Mouse (Mus musculus): ENCODE measurements around the gene Kif18b. TPM values are rescaled to one million over a fixed set of nuclear protein-coding genes. Genes with fewer than 3 reads are reported as not detected.

The Kif18b gene
- polyA plus RNA-seq, 1 experiment from 2014 or later = 10.6 TPM

Other genes with a start within 250 kb of the Kif18b start
- gene Ccdc43, start 227.3 kb downstream of the Kif18b start, polyA plus RNA-seq (2014; fragmentation: Nextera tagmentation; extraction: Ambion mirVana) = 58.4 and 64.1 TPM in 2 replicates
- gene Adam11, start 163.7 kb downstream of the Kif18b start, polyA plus RNA-seq (2014; fragmentation: Nextera tagmentation; extraction: Ambion mirVana) = 14.2 and 15.4 TPM in 2 replicates
- 105 and 106 TPM in 2 replicates for gene Gjc1, start 105.4 kb downstream of the Kif18b start, polyA plus RNA-seq (2014; fragmentation: Nextera tagmentation; extraction: Ambion mirVana)
- gene Higd1b, start 89.3 kb downstream of the Kif18b start, polyA plus RNA-seq (2014; fragmentation: Nextera tagmentation; extraction: Ambion mirVana) = 0.23 TPM in 1 of 2 replicates, not detected in the other
- gene Eftud2, start 44.1 kb downstream of the Kif18b start, polyA plus RNA-seq (2014; fragmentation: Nextera tagmentation; extraction: Ambion mirVana) = 276 and 303 TPM in 2 replicates
- gene Ccdc103, start 43.9 kb downstream of the Kif18b start, polyA plus RNA-seq (2014; fragmentation: Nextera tagmentation; extraction: Ambion mirVana) = 0.99 and 1.4 TPM in 2 replicates
- 0.11 TPM in 1 of 2 replicates, not detected in the other for gene Fam187a, start 40.0 kb downstream of the Kif18b start, polyA plus RNA-seq (2014; fragmentation: Nextera tagmentation; extraction: Ambion mirVana)
- gene Gfap, start 24.2 kb downstream of the Kif18b start, polyA plus RNA-seq (2014; fragmentation: Nextera tagmentation; extraction: Ambion mirVana) = 0.16 and 0.18 TPM in 2 replicates
- gene C1ql1, start 21.6 kb upstream of the Kif18b start, polyA plus RNA-seq (2014; fragmentation: Nextera tagmentation; extraction: Ambion mirVana) = 0.85 and 0.88 TPM in 2 replicates
- gene Nmt1, start 103.1 kb upstream of the Kif18b start, polyA plus RNA-seq (2014; fragmentation: Nextera tagmentation; extraction: Ambion mirVana) = 69.1 and 69.8 TPM in 2 replicates
- gene Dcakd, start 103.2 kb upstream of the Kif18b start, polyA plus RNA-seq (2014; fragmentation: Nextera tagmentation; extraction: Ambion mirVana) = 335 and 349 TPM in 2 replicates
- gene Plcd3, start 176.5 kb upstream of the Kif18b start, polyA plus RNA-seq (2014; fragmentation: Nextera tagmentation; extraction: Ambion mirVana) = 1.2 and 1.8 TPM in 2 replicates
- gene Acbd4, start 176.6 kb upstream of the Kif18b start, polyA plus RNA-seq (2014; fragmentation: Nextera tagmentation; extraction: Ambion mirVana) = 4.8 and 5.2 TPM in 2 replicates
- 5.2 and 5.6 TPM in 2 replicates for gene Hexim1, start 191.1 kb upstream of the Kif18b start, polyA plus RNA-seq (2014; fragmentation: Nextera tagmentation; extraction: Ambion mirVana)
- gene Hexim2, start 207.3 kb upstream of the Kif18b start, polyA plus RNA-seq (2014; fragmentation: Nextera tagmentation; extraction: Ambion mirVana) = 8.3 and 9.5 TPM in 2 replicates
- 0.20 and 0.69 TPM in 2 replicates for gene Fmnl1, start 246.0 kb upstream of the Kif18b start, polyA plus RNA-seq (2014; fragmentation: Nextera tagmentation; extraction: Ambion mirVana)